Mouse (Mus musculus) midbrain, embryonic 11.5 days (tissue): ENCODE data around the gene Cx3cr1. TPM values are rescaled to one million over a fixed set of nuclear protein-coding genes. Genes with fewer than 3 reads are reported as not detected.

Experiments used
- ATAC-seq: fragments of 200-750 bp; cut with Nextera tagmentation; 2 replicates; pipeline ENCODE4 v1.8.0; 2017; ENCODE audit warnings: moderate TSS enrichment, moderate library complexity; ENCODE audit not compliant: low FRiP score
- DNase-seq: peaks from one replicate; pipeline ENCODE4 v3.0.0; 2015; ENCODE audit warnings: low spot score; ENCODE audit errors: missing footprints
- H3K27ac ChIP-seq: fragments of 300-500 bp; sonication (generic); 2 replicates; pipeline ENCODE4 v1.5.1; 2014; ENCODE audit warnings: low read depth, low read length
- H3K27me3 ChIP-seq: fragments of 300-500 bp; sonication (generic); 2 replicates; pipeline ENCODE4 v1.6.1; 2014; ENCODE audit warnings: mild to moderate bottlenecking, low read length, moderate library complexity, mixed read lengths; ENCODE audit not compliant: control insufficient read depth, insufficient read depth
- H3K36me3 ChIP-seq: fragments of 300-500 bp; sonication (generic); 2 replicates; pipeline ENCODE4 v1.6.1; 2014; ENCODE audit warnings: mild to moderate bottlenecking, low read length, moderate library complexity, mixed read lengths; ENCODE audit not compliant: control insufficient read depth, insufficient read depth
- H3K4me1 ChIP-seq: fragments of 300-500 bp; sonication (generic); 2 replicates; pipeline ENCODE4 v1.6.1; 2014; ENCODE audit warnings: low read length; ENCODE audit not compliant: control insufficient read depth, insufficient read depth
- H3K4me2 ChIP-seq: fragments of 300-500 bp; sonication (generic); 2 replicates; pipeline ENCODE4 v1.6.1; 2014; ENCODE audit warnings: mild to moderate bottlenecking, moderate library complexity
- H3K4me3 ChIP-seq: fragments of 300-500 bp; sonication (generic); 2 replicates; pipeline ENCODE4 v1.5.1; 2014; ENCODE audit warnings: low read depth, low read length
- H3K9ac ChIP-seq: fragments of 300-500 bp; sonication (generic); 2 replicates; pipeline ENCODE4 v1.6.1; 2014; ENCODE audit warnings: low read length
- H3K9me3 ChIP-seq: fragments of 300-500 bp; sonication (generic); 2 replicates; pipeline ENCODE4 v1.6.1; 2016; ENCODE audit warnings: low read length; ENCODE audit not compliant: control insufficient read depth
- WGBS: fragments of 180-500 bp; shearing (Covaris S2); extraction: QIAGEN DNeasy Blood & Tissue Kit; methylation state at CpG from one replicate; pipeline ENCODE4 v1.1.7; 2014; 5-methylcytosine and 5-hydroxymethylcytosine counted together
- polyA plus RNA-seq: library from polyadenylated mRNA; unstranded; fragments of >200 nt; fragmentation: Nextera tagmentation; extraction: Ambion mirVana; gene quantifications from 2 replicates; pipeline ENCODE4 v1.2.1, GENCODE M21; 2014

The Cx3cr1 gene
- polyA plus RNA-seq, 1 experiment from 2014 or later = 2.9 TPM

- Histone ChIP-seq H3K9ac (no peak overlapping the region), H3K27ac (no peak overlapping the region), H3K9me3 (no peaks in the 10 kb centered on the region), H3K4me3 (no peak overlapping the region), H3K36me3 (no peaks in the 10 kb centered on the region), H3K4me1 (no peaks in the 10 kb centered on the region), H3K27me3 (no peaks in the 10 kb centered on the region), H3K4me2 (no peak overlapping the region)
- WGBS = 88% methylated on average over 1 of the region's 1 CpGs
- no peak for ATAC-seq
- no peak for DNase-seq
Observed at GRCm38 (mm10) chr9:119943326-119943725, 126.4 kb downstream of the Cx3cr1 start.

- WGBS = 88% methylated on average over 14 of the region's 14 CpGs
- H3K9me3 ChIP-seq = no peaks in the 10 kb centered on the region
- H3K27ac ChIP-seq = no peak overlapping the region
- H3K9ac ChIP-seq = no peak overlapping the region
- no peaks in the 10 kb centered on the region for H3K27me3 ChIP-seq
- ATAC-seq = no peak
- H3K4me2 ChIP-seq = no peak overlapping the region
- no peak overlapping the region for H3K4me3 ChIP-seq
- peaks cover 5% of the 10 kb centered on the region; the same call in 1 of the 2 replicates for H3K4me1 ChIP-seq
- DNase-seq = no peak
- no peaks in the 10 kb centered on the region for H3K36me3 ChIP-seq
Observed at GRCm38 (mm10) chr9:119941861-119942260, 127.8 kb downstream of the Cx3cr1 start.

- no peak overlapping the region for H3K4me2 ChIP-seq
- no peak overlapping the region for H3K4me3 ChIP-seq
- no peak overlapping the region for H3K9ac ChIP-seq
- H3K27me3 ChIP-seq = no peaks in the 10 kb centered on the region
- 88% methylated on average over 5 of the region's 5 CpGs for WGBS
- DNase-seq (no peak), ATAC-seq (no peak)
- H3K36me3 ChIP-seq = no peaks in the 10 kb centered on the region
- no peak overlapping the region for H3K27ac ChIP-seq
- H3K9me3 ChIP-seq = no peaks in the 10 kb centered on the region
- peaks cover 6% of the 10 kb centered on the region; the same call in 1 of the 2 replicates for H3K4me1 ChIP-seq
Observed at GRCm38 (mm10) chr9:119941407-119941806, 128.3 kb downstream of the Cx3cr1 start.

GRCm38 (mm10) chr9:119939646-119940045 is 130.0 kb downstream of the Cx3cr1 start:
- Histone ChIP-seq H3K4me2 (no peak overlapping the region), H3K27me3 (no peaks in the 10 kb centered on the region), H3K4me1 (peaks cover 7% of the 10 kb centered on the region; the same call in 1 of the 2 replicates), H3K9ac (no peak overlapping the region), H3K9me3 (no peaks in the 10 kb centered on the region), H3K36me3 (no peaks in the 10 kb centered on the region), H3K4me3 (no peak overlapping the region), H3K27ac (no peak overlapping the region)
- no peak for ATAC-seq
- DNase-seq = no peak
- WGBS = 82% methylated on average over 10 of the region's 10 CpGs

- Histone ChIP-seq H3K4me2 (no peak overlapping the region), H3K4me3 (no peak overlapping the region), H3K27me3 (no peaks in the 10 kb centered on the region), H3K9me3 (no peaks in the 10 kb centered on the region), H3K9ac (no peak overlapping the region), H3K27ac (no peak overlapping the region), H3K36me3 (no peaks in the 10 kb centered on the region), H3K4me1 (peaks cover 7% of the 10 kb centered on the region; the same call in 1 of the 2 replicates)
- ATAC-seq (no peak), DNase-seq (no peak)
- WGBS = 85% methylated on average over 4 of the region's 4 CpGs
Observed at GRCm38 (mm10) chr9:119938496-119938895, 131.2 kb downstream of the Cx3cr1 start.

- H3K27ac ChIP-seq = peak within 1 kb of the TSS; percentile 12; the same call in 1 of the 2 replicates
- H3K36me3 ChIP-seq = no peaks in the 10 kb centered on the region
- peaks cover 7% of the 10 kb centered on the region; the same call in 1 of the 2 replicates for H3K4me1 ChIP-seq
- H3K9me3 ChIP-seq = no peaks in the 10 kb centered on the region
- peak; percentile 98 for ATAC-seq
- peak; percentile 99 for DNase-seq
- H3K9ac ChIP-seq = peak within 1 kb of the TSS; percentile 88
- 5% methylated on average over 39 of the region's 40 CpGs for WGBS
- H3K4me2 ChIP-seq = peak within 1 kb of the TSS; percentile 92
- peak within 1 kb of the TSS; percentile 67 for H3K4me3 ChIP-seq
- H3K27me3 ChIP-seq = no peaks in the 10 kb centered on the region
Observed at GRCm38 (mm10) chr9:119937005-119937773, 132.5 kb downstream of the Cx3cr1 start, which contains the start of the genes Gorasp1 and Ttc21a. Gorasp1 (minus strand) TSS chr9:119937565. Ttc21a (plus strand) TSS chr9:119937606.

- Histone ChIP-seq H3K9ac (no peak overlapping the region), H3K9me3 (no peaks in the 10 kb centered on the region), H3K4me3 (no peak overlapping the region), H3K36me3 (0 out of 2 replicates have a peak, but pooled peaks cover 4% of the 10 kb centered on the region), H3K27ac (no peak overlapping the region), H3K4me2 (no peak overlapping the region), H3K4me1 (peaks cover 7% of the 10 kb centered on the region; the same call in 1 of the 2 replicates), H3K27me3 (no peaks in the 10 kb centered on the region)
- DNase-seq = no peak
- ATAC-seq = no peak
- 92% methylated on average over 6 of the region's 6 CpGs for WGBS
Observed at GRCm38 (mm10) chr9:119933675-119934074, 136.0 kb downstream of the Cx3cr1 start.

- H3K4me3 ChIP-seq = no peak overlapping the region
- no peaks in the 10 kb centered on the region for H3K9me3 ChIP-seq
- ATAC-seq (no peak), DNase-seq (no peak)
- H3K36me3 ChIP-seq = peaks cover 8% of the 10 kb centered on the region
- H3K9ac ChIP-seq = no peak overlapping the region
- WGBS = 91% methylated on average over 12 of the region's 12 CpGs
- H3K27ac ChIP-seq = no peak overlapping the region
- H3K4me2 ChIP-seq = no peak overlapping the region
- H3K27me3 ChIP-seq = no peaks in the 10 kb centered on the region
- peaks cover 2% of the 10 kb centered on the region; the same call in 1 of the 2 replicates for H3K4me1 ChIP-seq
Observed at GRCm38 (mm10) chr9:119932358-119932757, 137.3 kb downstream of the Cx3cr1 start.

- Histone ChIP-seq H3K4me3 (no peak overlapping the region), H3K9ac (no peak overlapping the region), H3K27ac (no peak overlapping the region), H3K9me3 (no peaks in the 10 kb centered on the region), H3K27me3 (no peaks in the 10 kb centered on the region), H3K36me3 (peaks cover 32% of the 10 kb centered on the region), H3K4me2 (no peak overlapping the region), H3K4me1 (no peaks in the 10 kb centered on the region)
- DNase-seq = no peak
- 86% methylated on average over 5 of the region's 5 CpGs for WGBS
- ATAC-seq = no peak
Observed at GRCm38 (mm10) chr9:119926497-119926896, 143.2 kb downstream of the Cx3cr1 start.
